Mouse (Mus musculus) frontal cortex, adult (tissue): ENCODE data around the gene Smarca2.

Experiments
- ATAC-seq: cut with Nextera tagmentation; 2 replicates; pipeline ENCODE4 v1.9.2; 2017; ENCODE audit warnings: mild to moderate bottlenecking, moderate library complexity, mixed read lengths; ENCODE audit not compliant: low TSS enrichment

Smarca2 gene

DNA sequence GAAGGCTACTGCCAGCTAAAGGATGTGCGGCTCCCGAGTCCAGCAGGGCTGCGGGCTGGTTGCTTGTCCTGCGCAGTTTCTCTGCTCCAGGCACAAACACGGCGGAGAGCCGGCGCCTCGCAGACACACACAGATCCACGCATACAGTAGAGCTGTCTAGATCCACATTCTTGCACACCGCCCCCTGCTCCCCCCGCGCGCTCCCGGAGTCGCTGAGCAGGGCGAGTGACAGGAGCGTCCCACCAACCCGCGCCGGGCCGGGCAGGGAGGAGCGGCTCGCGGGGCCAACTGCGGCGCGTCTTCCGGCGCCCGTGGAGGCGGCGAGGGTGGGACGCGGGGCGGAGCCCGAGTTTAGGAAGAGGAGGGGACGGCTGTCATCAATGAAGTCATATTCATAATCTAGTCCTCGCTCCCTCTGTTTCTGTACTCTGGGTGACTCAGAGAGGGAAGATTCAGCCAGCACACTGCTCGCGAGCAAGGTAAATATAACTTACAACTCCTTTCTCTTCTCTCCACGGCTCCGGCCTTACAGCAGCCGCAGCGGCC is at the start of gene Smarca2:
Smarca2 (plus strand) TSS at position 296 of the 546 bp plus-strand sequence.
- peak; percentile 75 for ATAC-seq

DNA sequence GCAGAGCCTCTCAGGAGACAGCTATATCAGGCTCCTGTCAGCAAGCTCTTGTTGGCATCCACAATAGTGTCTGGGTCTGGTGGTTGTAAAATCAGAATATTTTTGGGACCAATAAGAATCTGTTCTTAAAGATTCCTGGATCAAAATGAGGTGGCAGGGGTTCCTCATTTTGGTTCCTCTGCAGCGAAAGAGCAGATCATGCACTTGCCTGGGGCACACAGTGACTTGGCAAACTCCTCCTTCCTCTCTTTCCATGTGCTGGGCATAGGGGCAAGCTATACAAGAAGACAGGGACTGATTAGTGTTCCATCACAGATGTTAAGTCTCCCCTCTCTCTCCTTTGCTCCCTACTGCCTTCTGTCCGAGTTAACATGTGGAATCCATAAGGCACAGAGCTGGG is 40.0 kb upstream of the Smarca2 start:
- ATAC-seq = no peak

DNA sequence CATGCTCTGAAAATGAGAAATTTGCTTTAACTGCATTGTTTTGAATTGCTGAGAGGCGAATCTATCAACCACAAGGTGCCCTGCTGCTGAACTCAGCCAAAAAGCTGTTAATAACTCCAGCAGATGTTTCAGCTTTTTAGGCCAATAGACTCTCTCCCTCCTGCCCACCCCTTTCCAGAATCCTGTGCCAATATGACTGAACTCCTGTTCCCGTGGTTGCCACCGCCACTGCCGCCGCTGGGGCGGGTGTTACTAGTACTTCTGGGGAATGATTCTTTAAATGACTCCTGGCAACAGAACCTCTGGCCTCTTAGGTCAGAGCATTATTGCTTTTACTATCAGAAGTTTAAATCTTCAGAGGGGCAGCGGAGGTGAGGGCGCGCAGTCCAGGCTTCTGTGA is 38.7 kb upstream of the Smarca2 start:
- no peak for ATAC-seq

DNA sequence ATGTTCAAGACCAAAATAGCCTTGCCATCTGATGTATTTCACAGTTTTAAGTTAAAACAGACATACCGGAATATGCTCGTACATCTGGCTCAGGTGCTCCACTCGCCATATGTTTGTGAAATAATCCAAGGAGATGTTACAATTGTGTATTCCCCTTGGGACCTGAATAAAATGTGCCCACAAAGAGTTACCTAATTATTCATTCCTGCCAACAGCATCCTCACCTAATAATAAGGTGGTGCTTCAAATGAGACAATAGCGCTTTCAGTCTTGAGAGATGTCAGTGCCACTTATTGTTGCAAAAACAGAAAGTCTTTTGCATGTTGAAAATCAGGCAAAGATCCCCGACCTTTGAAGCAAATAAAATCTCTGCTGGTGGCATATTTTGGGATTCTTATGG is 36.6 kb upstream of the Smarca2 start:
- ATAC-seq = no peak

DNA sequence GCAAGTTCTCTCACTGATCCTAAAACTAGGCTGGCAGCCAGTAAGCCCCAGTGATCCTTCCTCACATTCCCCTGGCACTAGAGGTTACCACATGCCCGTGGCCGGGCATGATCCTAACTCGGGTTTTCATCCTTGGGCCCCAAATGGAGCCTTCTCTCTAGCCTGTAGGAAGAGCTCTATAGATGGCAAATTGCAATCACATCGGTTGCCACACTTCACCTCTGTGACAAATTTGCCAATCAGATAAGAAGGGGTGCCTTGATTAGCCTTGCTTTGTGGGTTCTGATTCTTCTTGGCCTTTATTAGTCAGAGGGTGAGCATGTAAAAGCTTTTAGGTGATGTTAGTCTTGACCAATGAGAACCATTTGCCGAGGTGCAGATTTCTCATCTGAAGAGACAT is 35.9 kb upstream of the Smarca2 start:
- ATAC-seq = no peak

DNA sequence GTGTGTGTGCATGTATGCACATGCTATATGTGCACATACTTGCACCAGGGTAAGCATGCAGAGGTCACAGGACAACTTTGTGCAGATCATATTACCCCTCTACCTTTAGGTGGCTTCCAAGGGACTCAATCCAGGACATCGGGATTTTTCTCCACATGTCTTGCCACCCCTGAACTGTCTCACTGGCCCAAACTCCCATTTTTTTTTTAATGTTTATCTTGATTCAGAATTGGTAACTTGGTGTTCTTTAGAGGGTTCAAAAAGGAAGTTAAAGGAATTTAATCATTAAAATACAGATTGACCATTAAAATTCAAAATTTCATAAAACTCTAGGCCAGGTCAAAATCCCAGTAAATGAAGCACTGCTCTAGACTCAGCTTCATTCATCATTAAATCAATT is 35.4 kb upstream of the Smarca2 start:
- ATAC-seq = no peak

DNA sequence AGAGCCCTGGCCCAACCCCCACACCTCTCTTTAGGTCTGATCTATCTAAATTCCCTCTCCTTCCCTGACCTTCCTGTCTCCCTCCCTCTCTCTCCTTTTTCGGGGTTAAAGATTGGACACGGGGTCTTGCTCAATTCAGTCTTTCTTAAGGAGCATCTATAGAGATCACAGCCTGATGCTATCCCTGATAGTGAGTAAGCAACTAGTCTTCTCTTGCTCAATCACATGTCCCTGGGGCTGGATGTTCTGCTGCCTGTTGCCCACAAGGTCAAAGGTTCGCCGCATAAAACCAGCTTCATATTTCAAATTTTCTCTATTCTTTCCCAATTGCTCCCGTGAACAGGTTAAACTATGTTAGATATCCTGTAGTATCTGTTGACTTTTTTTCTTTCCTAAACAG is 25.2 kb upstream of the Smarca2 start:
- no peak for ATAC-seq

DNA sequence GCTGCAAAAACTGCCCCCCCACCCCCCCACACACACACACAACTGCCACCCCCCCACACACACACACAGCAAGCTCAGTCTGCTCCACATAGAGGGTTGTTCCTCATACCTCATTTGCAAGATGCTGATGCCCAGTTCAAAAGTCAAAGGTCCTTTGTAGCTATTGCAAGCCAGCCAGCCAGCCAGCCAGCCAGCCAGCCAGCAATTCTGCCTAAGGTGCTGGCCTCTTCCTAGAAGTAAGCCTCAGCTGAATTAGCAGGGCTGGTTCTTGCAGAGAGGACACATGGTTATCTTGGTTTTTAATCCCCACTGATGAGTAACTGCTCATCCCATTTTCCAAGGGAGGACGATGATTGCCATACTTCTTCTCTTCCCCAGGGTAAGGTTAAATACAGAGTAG is 24.8 kb upstream of the Smarca2 start:
- ATAC-seq = no peak

DNA sequence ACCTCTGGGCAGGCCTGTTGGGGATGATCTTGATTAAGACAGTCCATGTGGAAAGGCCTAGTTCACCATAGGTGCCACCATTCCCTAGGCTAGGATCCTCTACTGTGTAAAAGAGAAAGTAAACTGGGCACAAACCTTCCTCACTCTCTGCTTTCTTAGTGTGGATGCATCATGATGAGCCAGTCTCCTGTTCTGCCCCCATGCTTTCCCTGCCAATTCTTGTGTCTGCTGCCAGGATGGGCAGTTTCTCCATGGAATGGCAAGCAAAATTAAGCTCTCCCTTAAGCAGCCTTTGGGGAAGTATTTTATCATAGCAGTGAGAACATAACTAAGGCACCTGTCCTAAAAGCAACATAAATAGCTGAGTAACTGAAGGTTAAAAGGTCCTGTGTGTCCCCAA is 10.2 kb upstream of the Smarca2 start:
- ATAC-seq = peak; percentile 96

DNA sequence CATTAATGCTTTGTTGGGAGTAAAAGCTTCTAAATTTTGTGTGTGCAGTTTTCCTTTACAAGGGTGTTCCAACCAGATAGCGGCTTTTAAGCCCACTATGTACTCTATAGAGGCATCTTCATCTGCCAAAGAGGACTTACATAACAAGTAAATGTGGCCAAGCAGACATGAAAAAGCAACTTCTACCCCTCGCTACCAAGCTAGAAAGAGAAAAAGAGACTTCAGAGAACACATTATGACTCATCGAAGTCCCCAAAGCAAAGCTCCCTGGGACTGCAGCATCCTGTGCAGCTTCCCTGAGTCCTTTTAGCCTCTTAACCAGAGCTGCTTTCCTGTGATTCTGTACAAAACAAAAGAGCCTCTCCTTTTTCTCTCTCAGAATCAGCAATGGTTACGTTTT is 3.4 kb upstream of the Smarca2 start:
- ATAC-seq = peak; percentile 31

DNA sequence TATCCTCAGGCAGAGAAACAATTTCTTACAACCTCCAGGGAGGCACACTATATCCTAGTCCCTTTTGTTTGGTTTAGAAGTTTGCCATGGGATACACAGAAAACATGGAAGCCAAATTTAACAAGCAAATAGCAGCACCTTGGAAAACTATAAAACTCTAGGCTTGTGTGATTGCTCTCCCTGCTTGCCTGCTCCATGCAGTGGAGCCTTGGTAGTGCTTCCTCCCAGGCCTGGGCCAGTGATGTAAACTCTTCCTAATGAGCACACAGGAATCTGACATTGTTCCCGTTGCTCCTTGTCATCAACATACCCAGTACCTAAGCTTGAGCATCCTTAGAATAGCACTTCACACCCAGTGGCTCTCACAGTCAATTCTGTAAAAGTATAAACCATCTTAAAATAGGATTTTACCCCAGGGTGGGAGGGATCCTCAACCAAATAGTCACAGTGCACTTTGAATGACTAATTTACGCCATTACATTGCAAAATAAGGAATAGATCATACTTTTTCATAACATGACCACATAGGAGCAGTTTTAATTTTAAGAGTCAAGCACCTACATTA is 1.5 kb upstream of the Smarca2 start:
- no peak for ATAC-seq

DNA sequence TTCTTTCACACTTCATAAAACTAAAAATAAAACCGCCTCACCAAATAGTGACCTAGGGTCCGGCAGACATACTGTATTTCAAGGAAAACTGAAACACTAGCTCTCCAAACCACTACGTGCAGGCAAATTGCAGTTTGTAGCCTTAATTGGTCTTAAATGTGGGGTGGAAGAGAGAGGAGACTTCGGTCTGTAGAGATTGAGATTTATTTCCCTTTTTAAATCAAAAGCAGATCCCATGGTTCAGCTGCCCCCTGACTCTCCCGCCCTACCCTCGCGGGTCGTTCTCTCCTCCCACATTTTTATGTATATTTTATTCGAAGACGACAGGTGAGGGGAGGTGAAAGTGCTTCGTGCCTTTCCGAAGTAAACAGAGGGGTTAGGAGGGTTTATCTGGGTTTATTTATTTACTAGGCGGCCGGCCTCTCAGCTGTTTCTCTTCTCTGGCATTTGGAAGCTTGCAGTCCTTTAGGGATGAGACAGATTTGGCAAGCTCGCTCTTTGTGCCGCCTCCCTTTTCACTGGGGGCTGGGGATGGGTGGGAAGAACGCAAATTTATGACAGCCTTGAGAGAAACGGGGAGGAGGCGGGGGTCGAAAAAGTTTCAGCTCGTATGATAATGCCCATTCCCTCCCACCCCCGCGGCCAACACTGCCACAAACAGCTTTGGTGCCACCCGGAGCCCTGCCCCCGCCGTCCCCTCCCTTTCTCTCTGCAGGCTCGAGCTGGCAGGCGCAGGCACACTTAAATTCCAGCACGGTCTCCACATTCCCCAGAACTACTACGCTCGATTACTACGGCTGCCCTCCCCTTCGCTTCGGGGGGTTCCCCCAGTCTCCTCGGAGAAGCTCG is 720 bp upstream of the Smarca2 start:
- peak; percentile 20 for ATAC-seq

DNA sequence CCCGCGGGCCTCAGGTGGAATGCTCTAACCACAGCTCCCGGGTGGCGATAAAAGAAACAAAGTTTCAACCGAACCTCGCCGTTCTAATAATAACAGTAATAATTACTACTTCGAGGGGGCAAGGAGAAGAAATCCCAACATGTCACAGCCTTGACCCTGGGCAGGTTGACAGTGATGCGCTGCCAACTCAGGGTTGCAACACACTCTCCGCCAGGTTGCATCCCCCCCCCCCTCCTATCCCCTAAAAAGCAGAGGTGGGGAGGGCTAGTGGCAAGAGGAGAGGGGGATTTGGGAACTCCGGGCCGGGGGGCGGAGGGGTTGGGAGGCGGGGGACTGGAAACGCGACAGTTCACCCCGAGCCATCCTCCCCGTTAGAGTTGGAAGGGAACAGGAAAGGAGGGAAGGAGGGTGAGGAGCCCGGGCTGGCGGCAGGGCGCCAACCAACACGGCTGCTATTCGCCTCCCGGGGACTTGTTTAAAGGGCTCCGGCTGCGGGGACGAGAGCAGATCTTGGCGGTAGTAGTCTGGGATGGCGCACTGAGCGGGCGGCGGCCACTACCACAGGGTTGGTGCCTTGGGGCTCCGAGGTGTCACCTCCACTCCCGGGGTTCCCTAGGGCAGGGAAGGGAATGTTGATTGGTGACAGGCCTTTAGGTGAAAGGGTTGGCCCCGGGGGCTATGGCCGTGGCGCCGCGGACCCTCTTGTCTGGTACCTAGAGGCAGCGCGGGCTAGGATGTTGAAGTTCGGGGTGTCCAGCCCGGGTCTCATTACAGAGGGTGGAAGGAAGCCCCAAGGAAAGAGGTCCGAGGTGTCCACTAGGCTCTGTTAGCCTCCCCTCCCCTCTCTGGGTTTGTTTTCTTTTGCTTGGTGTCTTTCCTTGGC is 829 bp downstream of the Smarca2 start:
- ATAC-seq = peak; percentile 4; the same call in 1 of the 2 replicates

DNA sequence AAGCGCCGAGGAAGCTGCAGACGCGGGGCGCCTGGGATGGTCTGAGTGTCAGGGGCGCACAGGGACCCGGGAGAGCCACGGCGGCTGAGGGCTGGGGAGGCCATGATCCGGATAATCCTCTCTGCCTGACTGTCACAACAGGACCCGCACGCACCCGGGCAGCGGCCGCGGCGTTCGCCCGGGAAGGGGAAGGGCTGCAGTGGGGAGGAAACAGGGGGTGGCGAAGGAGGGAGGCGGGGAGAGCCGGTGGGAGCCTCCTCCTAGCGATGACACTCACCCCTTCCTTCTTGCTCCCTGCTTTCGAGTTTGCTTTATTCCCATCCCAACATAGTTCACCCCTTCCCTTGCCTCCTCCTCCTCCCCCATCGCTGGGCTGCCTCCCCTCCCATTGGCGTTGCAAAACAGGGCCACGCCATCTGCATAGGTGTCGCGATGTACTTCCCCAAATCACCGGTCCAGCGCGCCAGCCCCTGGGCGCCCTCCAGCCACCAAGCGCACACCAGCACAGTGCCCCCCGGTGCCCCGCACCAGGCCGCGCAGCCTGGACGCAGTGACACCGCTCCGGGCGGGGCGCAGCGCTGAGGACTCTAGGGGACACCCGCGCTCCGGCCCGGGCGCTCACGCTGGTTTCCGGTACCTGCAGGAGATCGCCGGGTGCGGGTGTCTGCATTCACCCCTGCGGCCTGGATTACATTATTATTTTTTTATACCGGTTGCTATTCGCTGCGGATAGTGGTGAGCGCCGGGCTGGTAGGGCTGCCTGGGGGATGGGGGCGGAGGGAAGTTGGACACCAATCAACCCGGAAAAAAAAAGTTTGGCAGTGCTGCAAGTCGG is 1.7 kb downstream of the Smarca2 start:
- peak; percentile 6 for ATAC-seq

DNA sequence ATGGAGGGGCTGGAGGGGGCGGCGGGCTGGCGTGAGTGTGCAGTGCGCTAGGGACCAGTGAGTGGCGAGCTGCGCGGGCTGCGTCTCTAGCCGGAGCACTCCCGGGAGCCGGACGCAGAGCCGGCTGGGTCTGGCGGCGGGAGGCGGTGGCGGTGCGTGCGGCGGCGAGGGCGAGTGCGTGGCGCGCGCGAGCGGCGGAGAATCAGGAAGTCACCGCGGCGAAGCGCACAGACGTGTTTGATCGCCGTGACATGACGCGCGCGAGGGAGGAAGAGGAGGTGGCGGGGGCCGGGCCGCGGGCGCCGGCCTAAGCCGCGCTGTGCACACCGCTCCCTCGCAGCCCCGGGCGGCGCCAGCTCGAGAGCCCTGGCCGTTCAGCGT is 2.3 kb downstream of the Smarca2 start:
- peak; percentile 14 for ATAC-seq

DNA sequence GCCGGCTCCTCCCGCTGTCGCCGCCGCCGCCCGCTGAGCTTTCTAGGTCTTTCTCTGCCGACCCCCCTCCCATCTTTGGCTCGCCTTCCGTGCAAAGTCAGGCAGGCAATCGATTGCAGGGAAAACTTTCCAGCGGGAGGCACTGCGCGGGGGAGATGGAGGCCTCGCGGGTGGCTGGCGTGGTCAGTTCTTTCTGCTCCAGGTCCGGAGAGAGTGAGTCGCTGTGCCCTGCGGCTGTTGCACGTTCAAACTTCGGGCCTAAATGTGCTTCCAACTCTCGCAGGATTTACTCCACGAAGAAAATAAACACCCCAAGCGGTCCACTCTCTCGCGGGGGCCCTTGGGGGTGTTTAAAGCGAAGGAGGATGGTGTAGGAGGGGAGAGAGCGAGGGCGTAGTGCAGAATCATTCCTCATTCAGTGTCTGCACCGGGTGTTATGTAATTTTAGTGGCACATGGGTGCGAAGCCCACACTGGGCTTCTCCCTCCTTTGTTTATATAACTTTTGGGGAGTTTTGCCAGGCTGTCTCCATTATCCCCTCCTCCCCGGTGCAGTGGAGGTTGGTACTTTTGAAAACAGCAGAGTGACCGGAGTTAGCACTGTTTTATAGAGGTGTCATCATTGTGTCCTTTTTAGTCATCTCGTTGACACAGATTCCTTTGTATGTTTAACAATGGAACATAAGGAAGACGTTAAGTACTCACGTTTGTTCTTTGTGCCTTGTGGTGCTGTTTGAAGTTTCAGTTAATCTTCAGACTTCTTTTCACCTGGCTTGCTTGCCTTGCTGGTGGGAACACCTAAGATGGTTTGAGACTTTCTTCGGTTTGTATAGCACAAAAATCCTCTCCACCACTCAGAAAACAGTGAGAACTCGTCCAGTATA is 2.9 kb downstream of the Smarca2 start:
- ATAC-seq = peak; percentile 7

DNA sequence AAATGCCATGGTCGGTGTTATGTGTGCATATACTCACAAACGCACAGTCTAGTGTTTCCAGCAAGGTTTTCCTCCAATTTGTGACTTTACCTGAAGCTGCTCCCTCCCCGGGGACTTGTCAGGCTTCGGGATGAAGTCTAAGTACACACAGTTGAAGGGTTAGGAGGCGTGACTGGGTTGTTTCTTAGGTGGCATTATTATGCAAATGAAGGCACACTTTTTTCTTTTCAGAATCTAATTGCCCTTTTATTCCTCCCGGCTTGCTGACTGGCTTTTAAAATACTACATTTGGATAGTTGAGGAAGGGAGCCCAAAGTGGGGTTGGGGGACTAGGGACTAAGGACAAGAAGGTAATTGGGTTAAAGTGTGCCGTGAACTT is 3.6 kb downstream of the Smarca2 start:
- ATAC-seq = no peak

DNA sequence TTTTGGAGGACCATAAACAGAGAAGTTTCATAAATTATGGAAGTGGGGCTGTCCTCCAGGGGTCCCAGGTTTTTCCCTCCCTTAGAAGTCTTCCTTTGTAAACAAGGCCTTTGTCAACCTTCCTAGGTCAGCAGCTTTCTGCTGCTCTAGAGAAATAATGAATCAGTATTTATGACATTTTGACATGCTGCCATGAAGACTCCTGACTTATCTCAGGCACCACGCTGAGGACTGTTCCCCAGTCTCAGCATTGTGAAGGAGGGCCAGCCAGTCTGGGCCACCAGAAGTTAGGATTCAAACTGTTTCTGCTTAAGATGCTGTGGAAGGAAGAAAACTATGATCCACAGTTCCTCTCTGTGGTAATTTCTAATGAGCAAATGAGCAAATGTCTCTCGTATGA is 4.8 kb downstream of the Smarca2 start:
- no peak for ATAC-seq

DNA sequence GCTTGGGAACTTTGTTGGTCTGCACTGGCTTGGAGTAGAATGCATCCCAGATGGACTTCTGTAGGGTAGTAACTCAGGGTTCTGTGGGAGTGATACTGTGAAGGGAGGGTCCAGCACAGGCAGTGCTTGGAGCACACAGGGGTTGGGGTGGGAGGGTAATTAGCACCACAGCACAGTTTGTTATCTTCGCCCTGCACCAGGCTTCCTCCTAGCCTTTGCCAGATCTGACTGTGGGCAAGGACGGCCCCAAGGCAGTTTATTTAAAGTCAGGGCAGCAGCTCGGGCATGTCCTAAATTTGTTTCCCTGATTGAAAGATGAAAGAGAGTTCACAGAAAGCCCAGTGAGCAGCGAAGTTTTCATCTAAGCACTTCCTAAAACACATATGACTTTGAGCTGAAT is 8.1 kb downstream of the Smarca2 start:
- ATAC-seq = no peak

DNA sequence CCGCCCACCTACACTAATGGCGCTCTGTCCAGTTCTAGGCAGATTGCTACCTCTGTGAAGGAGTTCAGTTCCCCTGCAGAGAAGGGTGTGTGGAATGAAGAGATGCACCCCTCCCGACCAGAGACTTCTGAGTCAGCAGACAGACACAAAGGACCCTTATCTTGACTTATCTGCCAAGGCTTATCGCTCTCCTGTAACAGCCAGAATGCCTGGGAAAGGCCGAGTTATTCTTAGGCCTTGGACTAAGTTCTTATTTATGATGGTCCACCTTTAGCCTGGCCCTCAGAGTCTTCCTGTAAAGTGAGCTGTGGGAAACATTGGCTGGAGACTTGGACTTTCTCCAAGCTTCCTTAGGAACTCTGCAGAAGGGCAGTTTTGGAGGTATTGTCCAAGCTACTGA is 8.8 kb downstream of the Smarca2 start:
- ATAC-seq = no peak

DNA sequence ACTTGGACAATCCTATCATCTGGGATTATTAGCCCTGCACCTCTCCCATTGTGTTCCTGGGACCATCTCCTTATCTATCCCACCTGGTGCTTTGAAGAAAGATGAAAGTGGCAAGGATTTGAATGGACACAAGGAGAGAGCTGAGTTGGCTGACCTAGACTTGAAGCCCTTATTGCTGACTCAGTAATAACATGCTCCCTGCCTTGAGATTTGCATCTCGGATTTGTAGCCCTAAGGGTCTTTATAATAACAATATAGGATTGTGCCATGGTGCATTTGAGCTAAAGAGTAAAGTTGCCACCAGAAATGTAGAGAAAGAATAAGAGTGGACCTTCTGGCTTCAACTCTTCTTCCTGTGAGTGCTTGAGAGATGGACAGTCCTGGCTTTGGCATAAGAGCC is 11.4 kb downstream of the Smarca2 start:
- ATAC-seq = no peak
